Mouse (Mus musculus): ENCODE measurements around the gene Doc2g. TPM values are rescaled to one million over a fixed set of nuclear protein-coding genes. Genes with fewer than 3 reads are reported as not detected.
"Not testable (repeated sequence)": the region's sequence is repeated elsewhere in the genome, so short reads cannot be mapped to it uniquely, and the experiment has no call there.

Gene Doc2g
- polyA plus RNA-seq, 1 experiment, result not detected

DNA sequence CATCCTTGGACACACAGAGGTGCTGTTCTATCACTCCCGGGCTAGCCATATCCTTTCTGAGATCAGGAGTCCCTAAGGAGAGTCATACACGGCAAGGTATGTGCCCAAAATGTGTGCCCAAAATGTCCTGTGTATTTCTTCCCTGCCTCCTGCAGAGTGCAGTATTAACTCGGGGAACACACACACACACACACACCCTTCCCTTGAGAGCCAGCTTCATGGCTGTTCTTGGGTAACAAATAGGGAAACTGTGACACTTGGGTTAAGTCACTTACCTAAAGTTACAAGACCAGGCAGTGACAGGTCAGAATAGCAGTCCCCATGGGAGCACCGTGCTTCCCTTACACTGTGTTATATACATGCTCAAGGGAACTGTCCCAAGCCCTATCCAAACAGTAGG, 39.1 kb upstream of the Doc2g start:
- Histone ChIP-seq H3K27ac (ENCODE audit: insufficient read depth, low read depth, low read length) (no peak overlapping the region), H3K4me3 (ENCODE audit: insufficient read depth, low read depth, low read length) (no peak overlapping the region), H3K4me1 (ENCODE audit: control insufficient read depth, insufficient read depth, low read length) (peaks cover 3% of the 10 kb centered on the region; the same call in 1 of the 2 replicates)
- 81% methylated on average over 4 of the region's 4 CpGs for WGBS
- TF ChIP-seq POLR2A (IDR thresholded peaks at IDR 0.05; ENCODE audit: insufficient read depth, low read depth, low read length), result no peak
- TF ChIP-seq CTCF (IDR thresholded peaks at IDR 0.05; ENCODE audit: insufficient read depth, low read depth, low read length), result no peak

DNA sequence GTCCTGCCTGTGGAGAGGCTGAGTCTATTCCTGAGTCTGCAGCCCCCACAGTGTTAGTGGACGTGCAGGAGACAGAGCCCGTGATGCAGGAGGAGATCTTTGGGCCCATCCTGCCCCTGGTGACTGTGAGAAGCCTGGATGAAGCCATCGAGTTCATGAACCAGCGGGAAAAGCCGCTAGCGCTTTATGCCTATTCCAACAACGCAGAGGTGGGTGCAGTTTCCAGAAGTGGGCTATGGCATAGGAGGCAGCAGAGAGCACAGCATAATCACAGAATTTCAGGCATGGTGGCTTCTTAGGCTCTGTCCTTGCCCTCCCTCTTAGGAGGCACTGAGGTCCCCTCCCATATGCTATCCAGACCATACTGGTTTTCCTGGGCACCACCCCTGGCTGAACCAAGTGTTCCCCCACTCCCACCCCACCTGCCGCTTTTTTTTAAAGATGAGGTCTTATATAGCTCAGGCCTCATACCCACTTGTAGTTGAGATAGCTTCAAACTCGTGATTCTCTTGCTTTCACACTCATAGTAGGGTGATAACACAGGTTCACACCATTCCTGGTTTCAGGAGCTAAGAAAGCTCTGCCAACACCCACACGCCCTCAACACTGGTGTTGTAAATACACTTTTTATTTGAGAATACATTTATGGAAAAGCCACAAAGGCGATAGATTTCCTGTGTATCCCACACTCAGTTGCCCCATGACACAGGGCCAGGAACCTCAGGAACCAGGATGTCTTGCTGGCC, 36.6 kb upstream of the Doc2g start:
- TF ChIP-seq POLR2A (IDR thresholded peaks at IDR 0.05; ENCODE audit: insufficient read depth, low read depth, low read length), result no peak
- TF ChIP-seq CTCF (IDR thresholded peaks at IDR 0.05; ENCODE audit: insufficient read depth, low read depth, low read length), result no peak
- Histone ChIP-seq H3K4me1 (ENCODE audit: control insufficient read depth, insufficient read depth, low read length) (peaks cover 3% of the 10 kb centered on the region; the same call in 1 of the 2 replicates), H3K4me3 (ENCODE audit: insufficient read depth, low read depth, low read length) (no peak overlapping the region), H3K27ac (ENCODE audit: insufficient read depth, low read depth, low read length) (no peak overlapping the region)
- 71% methylated on average over 11 of the region's 11 CpGs for WGBS

DNA sequence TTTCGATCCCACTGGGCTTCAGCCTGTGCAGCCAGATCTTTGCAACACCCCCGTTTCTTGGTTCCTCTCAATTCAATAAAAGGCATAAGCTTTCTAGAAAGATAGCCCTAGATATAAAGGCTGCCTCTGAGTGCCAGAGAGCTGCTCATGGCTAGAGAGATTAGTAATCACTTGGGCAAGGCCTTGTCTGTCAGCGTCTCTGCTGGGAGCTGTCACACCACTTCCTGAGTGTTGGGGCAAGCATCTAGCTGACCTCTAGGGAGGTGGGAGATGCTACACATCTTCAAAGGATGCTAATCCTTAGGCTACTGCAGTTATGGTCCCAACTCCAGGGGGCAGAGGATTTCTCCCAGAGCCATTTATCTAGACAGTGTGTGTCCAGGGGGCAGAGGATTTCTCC, 35.9 kb upstream of the Doc2g start:
- no peak overlapping the region for H3K27ac ChIP-seq (ENCODE audit: insufficient read depth, low read depth, low read length)
- TF ChIP-seq CTCF (IDR thresholded peaks at IDR 0.05; ENCODE audit: insufficient read depth, low read depth, low read length), result no peak
- no peak for TF ChIP-seq POLR2A (IDR thresholded peaks at IDR 0.05; ENCODE audit: insufficient read depth, low read depth, low read length)
- H3K4me3 ChIP-seq (ENCODE audit: insufficient read depth, low read depth, low read length), result no peak overlapping the region
- H3K4me1 ChIP-seq (ENCODE audit: control insufficient read depth, insufficient read depth, low read length), result no peaks in the 10 kb centered on the region
- WGBS, result 72% methylated on average over 3 of the region's 3 CpGs

DNA sequence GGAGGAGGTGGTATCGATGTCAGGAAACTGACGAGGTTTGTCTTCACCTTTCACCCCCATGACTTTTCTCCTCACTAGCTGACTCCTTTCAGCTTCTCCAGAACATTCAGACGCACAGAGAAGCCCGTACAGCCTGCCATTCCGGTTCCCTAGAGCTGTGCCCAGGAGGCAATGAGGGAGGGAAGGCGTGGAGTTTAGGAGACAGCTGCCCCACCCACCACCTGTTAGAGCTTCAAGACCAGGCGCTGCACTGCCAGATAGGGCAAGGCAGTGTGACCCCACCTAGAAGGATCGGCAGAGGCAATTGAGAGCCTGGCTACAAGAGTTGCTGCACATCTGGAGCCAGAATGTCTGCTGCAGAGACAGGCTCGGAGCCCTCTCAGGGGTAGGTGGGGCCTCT, 30.9 kb upstream of the Doc2g start, which contains the start of gene Aldh3b2:
Gene Aldh3b2 (plus strand): TSS at position 100 of the 400 bp plus-strand sequence.
- TF ChIP-seq CTCF (IDR thresholded peaks at IDR 0.05; ENCODE audit: insufficient read depth, low read depth, low read length) (no peak), POLR2A (IDR thresholded peaks at IDR 0.05; ENCODE audit: insufficient read depth, low read depth, low read length) (no peak)
- Histone ChIP-seq H3K27ac (ENCODE audit: insufficient read depth, low read depth, low read length) (no peak within 1 kb of the TSS), H3K4me1 (ENCODE audit: control insufficient read depth, insufficient read depth, low read length) (peaks cover 7% of the 10 kb centered on the region), H3K4me3 (ENCODE audit: insufficient read depth, low read depth, low read length) (no peak within 1 kb of the TSS)
- WGBS, result 57% methylated on average over 9 of the region's 9 CpGs

DNA sequence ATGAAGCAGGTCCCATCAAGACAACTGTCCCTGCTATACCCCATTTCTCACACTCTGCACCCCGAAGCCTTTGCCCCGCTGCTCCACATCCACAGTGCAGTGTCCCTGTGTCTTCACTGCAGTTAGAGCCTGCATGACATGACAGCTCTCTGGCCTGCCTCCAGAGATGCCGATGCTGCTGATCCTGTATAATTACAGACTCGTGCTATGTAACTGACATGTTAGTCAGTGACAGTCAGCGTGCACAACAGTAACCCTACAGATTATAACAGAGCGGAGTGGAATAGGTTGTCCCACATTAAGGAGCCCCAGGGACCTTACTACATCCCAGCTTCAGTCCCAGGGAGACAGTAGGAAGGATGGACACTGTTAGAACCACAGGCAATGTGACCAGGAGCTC, 28.5 kb upstream of the Doc2g start:
- not testable (repeated sequence) for H3K4me1 ChIP-seq (ENCODE audit: control insufficient read depth, insufficient read depth, low read length); H3K4me3 ChIP-seq (ENCODE audit: insufficient read depth, low read depth, low read length); H3K27ac ChIP-seq (ENCODE audit: insufficient read depth, low read depth, low read length)
- 39% methylated on average over 6 of the region's 6 CpGs for WGBS

DNA sequence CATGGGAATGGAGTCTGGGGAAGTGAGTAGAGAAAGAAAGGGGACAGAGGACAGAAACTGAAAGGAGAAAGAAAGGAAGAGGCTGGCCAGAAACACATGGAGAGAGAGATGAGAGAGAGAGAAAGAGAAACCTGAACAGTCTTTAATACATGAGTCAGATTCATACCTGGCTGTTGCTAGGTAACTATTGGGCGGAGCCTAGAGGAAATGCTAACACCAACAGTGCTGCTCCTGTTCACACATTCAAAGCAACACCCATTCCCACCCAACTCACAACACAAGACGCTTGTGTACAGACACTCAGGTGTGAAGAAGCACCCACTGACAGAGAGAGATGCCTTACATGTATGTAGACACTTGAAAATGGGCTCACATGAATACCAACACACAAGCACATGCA, 27.2 kb upstream of the Doc2g start:
- H3K27ac ChIP-seq (ENCODE audit: insufficient read depth, low read depth, low read length), result no peak overlapping the region
- H3K4me1 ChIP-seq (ENCODE audit: control insufficient read depth, insufficient read depth, low read length), result peaks cover 16% of the 10 kb centered on the region
- H3K4me3 ChIP-seq (ENCODE audit: insufficient read depth, low read depth, low read length), result no peak overlapping the region
- WGBS, result 93% methylated on average over 2 of the region's 2 CpGs
- no peak for TF ChIP-seq CTCF (IDR thresholded peaks at IDR 0.05; ENCODE audit: insufficient read depth, low read depth, low read length)
- no peak for TF ChIP-seq POLR2A (IDR thresholded peaks at IDR 0.05; ENCODE audit: insufficient read depth, low read depth, low read length)

DNA sequence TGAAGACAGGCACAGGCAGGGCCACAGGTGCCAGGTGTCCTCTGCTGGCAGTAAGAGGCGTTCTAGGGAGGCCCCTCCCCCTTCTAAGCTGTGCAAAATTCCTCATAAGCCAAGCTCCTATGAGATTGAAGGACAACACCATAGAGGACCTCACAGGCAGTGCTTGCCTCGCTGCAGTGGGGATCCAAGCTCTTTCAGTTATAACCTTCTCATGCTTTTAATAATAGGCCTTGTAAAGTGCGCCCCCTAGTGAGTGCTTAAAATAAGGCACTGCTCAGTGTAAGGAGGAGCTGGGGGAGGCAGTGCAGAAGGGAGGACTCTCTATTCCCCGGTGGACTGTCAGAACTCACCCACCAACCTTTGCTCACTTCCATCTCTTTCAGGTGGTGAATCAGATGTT, 22.8 kb upstream of the Doc2g start:
- H3K27ac ChIP-seq (ENCODE audit: insufficient read depth, low read depth, low read length), result no peak overlapping the region
- peaks cover 14% of the 10 kb centered on the region for H3K4me1 ChIP-seq (ENCODE audit: control insufficient read depth, insufficient read depth, low read length)
- WGBS, result 12% methylated on average over 4 of the region's 4 CpGs
- no peak overlapping the region for H3K4me3 ChIP-seq (ENCODE audit: insufficient read depth, low read depth, low read length)
- TF ChIP-seq CTCF (IDR thresholded peaks at IDR 0.05; ENCODE audit: insufficient read depth, low read depth, low read length) (no peak), POLR2A (IDR thresholded peaks at IDR 0.05; ENCODE audit: insufficient read depth, low read depth, low read length) (no peak)

DNA sequence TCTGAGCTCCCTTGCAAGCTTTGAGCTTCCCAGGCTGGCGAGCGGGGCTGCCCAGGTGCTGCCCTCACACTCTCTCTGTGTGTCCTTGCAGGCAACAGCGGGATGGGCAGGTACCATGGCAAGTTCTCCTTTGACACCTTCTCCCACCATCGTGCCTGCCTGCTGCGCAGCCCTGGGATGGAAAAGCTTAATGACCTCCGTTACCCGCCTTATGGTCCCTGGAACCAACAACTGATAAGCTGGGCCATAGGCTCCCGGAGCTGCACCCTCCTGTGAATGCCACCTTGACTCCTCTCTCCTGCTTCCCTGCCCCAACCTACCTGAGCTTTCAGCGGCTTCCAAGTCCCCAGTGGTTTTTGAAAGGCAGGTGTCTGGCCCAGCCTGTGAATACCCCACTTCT, 22.2 kb upstream of the Doc2g start:
- Histone ChIP-seq H3K4me3 (ENCODE audit: insufficient read depth, low read depth, low read length) (no peak overlapping the region), H3K4me1 (ENCODE audit: control insufficient read depth, insufficient read depth, low read length) (peaks cover 15% of the 10 kb centered on the region), H3K27ac (ENCODE audit: insufficient read depth, low read depth, low read length) (no peak overlapping the region)
- WGBS, result 83% methylated on average over 9 of the region's 9 CpGs
- TF ChIP-seq POLR2A (IDR thresholded peaks at IDR 0.05; ENCODE audit: insufficient read depth, low read depth, low read length) (no peak), CTCF (IDR thresholded peaks at IDR 0.05; ENCODE audit: insufficient read depth, low read depth, low read length) (no peak)

DNA sequence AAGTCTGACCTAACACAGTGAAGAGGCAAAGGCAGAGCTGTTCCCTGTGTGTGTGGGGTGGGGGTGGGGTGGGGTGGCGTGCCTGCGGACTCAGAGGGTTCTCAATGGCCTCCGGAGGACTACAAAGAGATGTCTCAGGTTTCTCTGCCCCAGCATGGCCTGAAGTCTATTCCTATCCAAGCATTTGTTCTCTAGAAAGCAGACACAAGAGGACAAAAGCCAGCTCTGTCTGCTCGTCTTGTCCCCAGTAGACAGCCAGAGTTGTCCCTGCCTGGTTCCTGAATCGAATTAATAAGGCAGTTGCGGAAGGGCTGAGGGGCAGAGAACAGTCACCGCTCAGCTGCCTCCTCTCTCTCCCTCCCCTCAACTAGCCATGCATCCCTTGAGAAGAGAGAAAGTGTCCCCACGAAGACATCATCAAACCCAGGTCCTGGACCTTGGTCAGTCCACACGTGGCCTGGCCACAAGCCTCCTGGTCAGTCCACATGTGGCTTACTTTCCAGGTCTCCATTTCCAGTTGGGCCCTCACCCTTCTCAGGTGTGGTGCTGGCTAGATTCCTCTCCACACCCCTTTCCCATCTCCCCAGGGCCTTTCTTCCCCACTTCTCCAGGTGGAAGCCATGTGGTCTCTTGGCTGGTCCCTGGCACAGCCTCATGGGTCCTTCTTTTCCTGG, 19.4 kb upstream of the Doc2g start:
- TF ChIP-seq CTCF (IDR thresholded peaks at IDR 0.05; ENCODE audit: insufficient read depth, low read depth, low read length), result no peak
- H3K4me1 ChIP-seq (ENCODE audit: control insufficient read depth, insufficient read depth, low read length), result peaks cover 25% of the 10 kb centered on the region
- H3K27ac ChIP-seq (ENCODE audit: insufficient read depth, low read depth, low read length), result no peak overlapping the region
- H3K4me3 ChIP-seq (ENCODE audit: insufficient read depth, low read depth, low read length), result no peak overlapping the region
- WGBS, result 55% methylated on average over 9 of the region's 9 CpGs

Measured in olfactory bulb, adult 2 months (tissue).